Mouse (Mus musculus): ENCODE data around the gene Sec1.

DNA sequence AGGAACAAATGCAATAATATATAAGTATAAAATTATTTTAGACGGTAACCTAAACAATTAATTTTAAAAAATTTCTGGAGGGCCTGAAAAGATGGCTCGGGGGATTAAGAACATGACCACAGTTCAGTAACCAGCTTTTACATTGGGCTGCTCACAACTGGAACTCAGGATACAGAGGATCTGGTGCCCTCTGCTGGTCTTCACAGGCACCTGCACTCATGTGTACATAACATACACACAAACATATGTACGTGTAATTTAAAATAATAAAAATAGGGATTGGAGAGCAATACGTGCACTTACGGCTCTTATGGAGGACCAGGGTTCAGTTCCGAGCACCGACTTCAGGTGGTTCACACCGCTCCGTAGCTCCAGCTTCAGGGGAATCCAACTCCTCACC is 25.3 kb downstream of the Sec1 start:
- TF ChIP-seq TAL1 (conservative IDR thresholded peaks at IDR 0.05; ENCODE audit: low read depth, low read length) (no peak), CTCF (IDR thresholded peaks at IDR 0.05; ENCODE audit: low read depth, low read length) (no peak), GATA1 (IDR thresholded peaks at IDR 0.05; ENCODE audit: borderline replicate concordance, low read length) (no peak)
